Mouse (Mus musculus): ENCODE data around the gene Rhox2e.
"Not testable (repeated sequence)": the region's sequence is repeated elsewhere in the genome, so short reads cannot be mapped to it uniquely, and the experiment has no call there.

The Rhox2e gene

DNA sequence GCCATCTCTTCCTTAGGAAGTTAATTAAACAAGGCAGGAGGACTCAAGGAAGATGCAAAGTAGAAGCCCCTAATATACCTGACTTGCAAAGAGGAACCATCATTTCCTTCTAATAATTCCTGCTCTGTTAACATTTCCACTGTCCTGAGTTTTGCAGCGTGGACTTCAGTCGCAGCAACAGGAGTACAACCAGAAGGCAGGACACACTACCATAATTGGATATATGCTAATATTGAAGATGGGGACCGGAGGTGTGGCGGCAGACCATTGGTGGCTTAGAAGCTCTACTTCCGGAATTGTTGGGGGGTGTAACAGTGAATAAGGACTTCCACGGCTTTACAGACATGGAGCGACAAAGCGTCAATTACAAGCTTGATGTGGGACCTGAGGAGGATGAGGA is at the start of gene Rhox2e:
TSS of gene Rhox2e (plus strand) at position 301 of the 400 bp plus-strand sequence.
- DNase-seq (ENCODE audit: low spot score in 2 of 2): not testable (repeated sequence)

DNA sequence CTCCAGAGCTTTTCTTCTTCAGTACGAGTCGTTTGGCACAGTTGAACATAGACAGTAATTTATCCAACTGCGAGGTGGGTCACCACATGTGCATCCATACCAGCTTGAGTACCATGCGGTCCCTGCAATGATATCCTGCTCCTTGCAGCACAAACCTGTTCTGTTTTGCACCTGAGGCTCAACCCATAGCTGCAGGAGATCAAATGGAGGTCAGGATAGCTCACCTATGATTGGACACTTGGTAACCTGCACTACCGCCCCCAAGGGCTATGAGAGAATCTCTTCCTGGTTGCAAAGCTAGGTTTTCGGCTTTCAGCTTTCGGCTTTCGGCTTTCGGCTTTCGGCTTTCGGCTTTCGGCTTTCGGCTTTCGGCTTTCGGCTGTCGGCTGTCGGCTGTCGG is 16.2 kb upstream of the Rhox2e start, which contains the start of gene Rhox4d:
TSS of gene Rhox4d (plus strand) at position 301 of the 400 bp plus-strand sequence.
- not testable (repeated sequence) for DNase-seq (ENCODE audit: low spot score in 2 of 2)

DNA sequence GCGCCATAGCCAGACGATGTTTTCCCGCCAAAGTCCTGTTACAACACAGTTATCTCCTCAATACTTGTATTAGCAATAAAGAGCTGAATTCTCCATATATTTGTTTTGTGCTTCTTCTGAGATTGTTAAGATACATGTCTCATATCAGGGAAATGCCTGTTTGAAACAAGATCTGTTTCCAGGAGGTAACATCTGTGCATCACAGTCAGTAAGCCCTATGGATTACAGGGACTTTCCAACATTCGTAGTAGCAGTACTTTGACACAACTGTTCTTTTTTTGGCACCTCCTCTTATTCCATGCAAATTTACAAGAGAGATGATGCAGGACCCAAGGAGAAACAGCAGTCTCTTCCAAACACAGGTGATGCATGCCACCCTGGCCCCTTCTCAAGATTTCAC is 11.5 kb downstream of the Rhox2e start, which contains the start of gene Rhox3e:
TSS of gene Rhox3e (plus strand) at position 301 of the 400 bp plus-strand sequence.
- not testable (repeated sequence) for DNase-seq (ENCODE audit: low spot score in 2 of 2)

DNA sequence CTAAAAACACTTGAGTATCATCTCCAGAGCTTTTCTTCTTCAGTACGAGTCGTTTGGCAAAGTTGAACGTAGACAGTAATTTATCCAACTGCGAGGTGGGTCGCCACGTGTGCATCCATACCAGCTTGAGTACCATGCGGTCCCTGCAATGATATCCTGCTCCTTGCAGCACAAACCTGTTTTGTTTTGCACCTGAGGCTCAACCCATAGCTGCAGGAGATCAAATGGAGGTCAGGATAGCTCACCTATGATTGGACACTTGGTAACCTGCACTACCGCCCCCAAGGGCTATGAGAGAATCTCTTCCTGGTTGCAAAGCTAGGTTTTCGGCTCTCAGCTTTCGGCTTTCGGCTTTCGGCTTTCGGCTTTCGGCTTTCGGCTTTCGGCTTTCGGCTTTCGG is 26.9 kb downstream of the Rhox2e start, which contains the start of gene Rhox4e:
TSS of gene Rhox4e (plus strand) at position 301 of the 400 bp plus-strand sequence.
- DNase-seq (ENCODE audit: low spot score in 2 of 2): not testable (repeated sequence)

DNA sequence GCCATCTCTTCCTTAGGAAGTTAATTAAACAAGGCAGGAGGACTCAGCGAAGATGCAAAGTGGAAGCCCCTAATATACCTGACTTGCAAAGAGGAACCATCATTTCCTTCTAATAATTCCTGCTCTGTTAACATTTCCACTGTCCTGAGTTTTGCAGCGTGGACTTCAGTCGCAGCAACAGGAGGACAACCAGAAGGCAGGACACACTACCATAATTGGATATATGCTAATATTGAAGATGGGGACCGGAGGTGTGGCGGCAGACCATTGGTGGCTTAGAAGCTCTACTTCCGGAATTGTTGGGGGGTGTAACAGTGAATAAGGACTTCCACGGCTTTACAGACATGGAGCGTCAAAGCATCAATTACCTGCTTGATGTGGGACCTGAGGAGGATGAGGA is 40.9 kb downstream of the Rhox2e start, which contains the start of gene Rhox2f:
TSS of gene Rhox2f (plus strand) at position 301 of the 400 bp plus-strand sequence.
- not testable (repeated sequence) for DNase-seq (ENCODE audit: low spot score in 2 of 2)

DNA sequence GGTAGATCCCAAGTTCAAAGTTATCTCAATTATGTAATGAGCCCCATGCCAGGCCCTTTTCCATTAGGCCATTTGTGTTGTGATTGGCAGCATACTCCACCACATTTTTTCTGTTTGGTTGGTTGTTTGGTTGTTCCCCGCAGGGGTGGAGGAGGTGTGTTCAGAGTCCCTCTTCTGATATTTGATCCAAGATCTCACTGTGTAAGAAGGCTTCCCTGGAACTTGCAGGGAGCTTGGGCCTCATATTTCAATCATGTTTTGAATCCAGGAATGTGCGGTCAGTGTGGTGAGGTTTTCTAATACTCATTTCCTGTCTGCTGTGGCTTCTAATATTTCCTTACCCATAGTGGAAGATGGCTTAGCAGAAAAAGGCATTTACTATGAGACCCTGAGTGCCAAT is 42.4 kb downstream of the Rhox2e start:
- not testable (repeated sequence) for DNase-seq (ENCODE audit: low spot score in 2 of 2)

DNA sequence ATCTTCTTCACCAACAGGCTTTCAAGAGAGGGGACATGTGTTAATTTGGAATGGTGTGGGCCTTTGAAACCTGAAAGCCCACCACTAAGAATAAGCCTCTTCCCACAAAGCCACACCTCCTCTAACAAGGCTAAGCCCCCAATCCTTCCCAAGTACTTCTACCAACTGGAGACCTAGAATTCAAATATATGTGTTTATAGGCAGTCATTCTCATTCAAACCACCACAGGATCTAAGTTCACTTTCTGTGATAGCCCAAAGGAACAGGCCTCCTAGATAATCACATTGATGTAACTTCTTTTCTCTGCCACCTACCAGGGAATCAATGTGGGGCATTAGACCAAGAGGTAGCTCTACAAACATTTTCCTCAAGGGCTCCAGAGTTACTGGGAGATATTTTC is 50.4 kb downstream of the Rhox2e start, which contains the start of gene Rhox3f:
TSS of gene Rhox3f (plus strand) at position 301 of the 400 bp plus-strand sequence.
- DNase-seq (ENCODE audit: low spot score in 2 of 2): not testable (repeated sequence)

All from right cerebral cortex, postnatal 36 days (tissue).